Mouse (Mus musculus) brain, embryonic 14.5 days (tissue): ENCODE results near the gene Ly75. TPM values are rescaled to one million over a fixed set of nuclear protein-coding genes. Genes with fewer than 3 reads are reported as not detected.

ENCODE experiments used
- DNase-seq: peaks from one replicate; pipeline ENCODE4 v3.0.0-alpha.2; 2011; ENCODE audit warnings: low read depth
- CTCF ChIP-seq: fragments of 200-500 bp; IDR thresholded peaks from 2 replicates; pipeline ENCODE4 v1.5.1; 2012; ENCODE audit warnings: inconsistent platforms, mild to moderate bottlenecking, moderate library complexity, borderline replicate concordance; ENCODE audit not compliant: insufficient read depth, insufficient read length; ENCODE audit errors: extremely low read depth
- POLR2A ChIP-seq: fragments of 200-500 bp; IDR thresholded peaks from 2 replicates; pipeline ENCODE4 v1.6.1; 2012; ENCODE audit warnings: mild to moderate bottlenecking, inconsistent platforms, borderline replicate concordance; ENCODE audit not compliant: poor library complexity, insufficient read depth, insufficient read length, severe bottlenecking; ENCODE audit errors: extremely low read depth
- polyA plus RNA-seq: library from polyadenylated mRNA; depleted of rRNA; stranded (reverse); fragments of >200 nt; gene quantifications from 2 replicates; pipeline ENCODE4 v1.2.3, GENCODE M21; 2012

Gene Ly75
- polyA plus RNA-seq, 1 experiment, result 0.86 TPM

GRCm38 (mm10) chr2:60298266-60298665, 84.8 kb downstream of the Ly75 start:
- no peak for DNase-seq
- TF ChIP-seq POLR2A (no peak), CTCF (no peak)

GRCm38 (mm10) chr2:60291381-60291780, 91.7 kb downstream of the Ly75 start:
- no peak for TF ChIP-seq CTCF
- DNase-seq, result no peak

GRCm38 (mm10) chr2:60289451-60289850, 93.7 kb downstream of the Ly75 start:
- TF ChIP-seq POLR2A (no peak), CTCF (no peak)
- no peak for DNase-seq

DNA sequence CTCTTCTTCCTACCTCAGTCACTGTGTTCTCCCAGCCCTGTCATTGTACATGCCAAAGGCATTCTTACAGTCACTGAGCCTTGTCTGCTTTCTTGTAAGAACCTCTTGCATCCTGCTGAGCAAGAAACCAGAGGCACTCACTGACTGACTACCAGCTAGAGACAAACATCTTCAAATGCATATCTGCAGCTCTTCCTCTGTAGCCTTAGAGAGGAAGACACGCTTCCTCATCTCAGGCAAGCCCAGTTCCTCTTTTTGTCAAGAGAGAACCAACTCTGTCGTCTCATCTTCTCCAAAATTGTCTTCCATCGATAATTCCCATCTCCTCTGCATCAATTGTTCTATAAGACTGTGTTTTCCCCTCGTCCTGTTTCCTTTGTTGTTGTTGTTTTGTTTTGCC, 94.5 kb downstream of the Ly75 start:
- no peak for DNase-seq
- TF ChIP-seq CTCF (no peak), POLR2A (no peak)

GRCm38 (mm10) chr2:60285107-60285617, 97.9 kb downstream of the Ly75 start:
- DNase-seq, result peak; percentile 14
- TF ChIP-seq CTCF, result no peak
- TF ChIP-seq POLR2A, result no peak

DNA sequence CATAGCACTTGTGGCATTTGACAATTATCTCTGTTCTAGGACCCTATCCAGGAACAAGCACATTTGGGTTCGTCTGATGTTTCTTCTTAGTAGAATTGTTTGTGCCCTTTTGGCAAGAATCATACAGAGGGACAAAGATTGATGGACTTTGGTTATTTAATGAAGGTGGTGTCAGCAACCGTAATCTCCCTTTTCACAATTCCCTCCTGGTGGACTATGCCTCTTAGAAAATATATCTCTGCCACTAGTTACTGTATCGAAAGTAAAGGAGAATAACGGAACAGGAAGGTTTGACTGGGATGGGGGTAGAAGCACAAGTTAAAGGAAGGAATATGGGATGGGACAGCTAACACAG, 98.7 kb downstream of the Ly75 start, which contains the start of gene Cd302:
Cd302 (minus strand) TSS at position 22 of the 355 bp plus-strand sequence.
- no peak for DNase-seq
- TF ChIP-seq CTCF (no peak), POLR2A (no peak)

- peak; percentile 71 for DNase-seq
- TF ChIP-seq POLR2A, result no peak
- no peak for TF ChIP-seq CTCF
These were observed 99.2 kb downstream of the Ly75 start for GRCm38 (mm10) chr2:60283751-60284466.

DNA sequence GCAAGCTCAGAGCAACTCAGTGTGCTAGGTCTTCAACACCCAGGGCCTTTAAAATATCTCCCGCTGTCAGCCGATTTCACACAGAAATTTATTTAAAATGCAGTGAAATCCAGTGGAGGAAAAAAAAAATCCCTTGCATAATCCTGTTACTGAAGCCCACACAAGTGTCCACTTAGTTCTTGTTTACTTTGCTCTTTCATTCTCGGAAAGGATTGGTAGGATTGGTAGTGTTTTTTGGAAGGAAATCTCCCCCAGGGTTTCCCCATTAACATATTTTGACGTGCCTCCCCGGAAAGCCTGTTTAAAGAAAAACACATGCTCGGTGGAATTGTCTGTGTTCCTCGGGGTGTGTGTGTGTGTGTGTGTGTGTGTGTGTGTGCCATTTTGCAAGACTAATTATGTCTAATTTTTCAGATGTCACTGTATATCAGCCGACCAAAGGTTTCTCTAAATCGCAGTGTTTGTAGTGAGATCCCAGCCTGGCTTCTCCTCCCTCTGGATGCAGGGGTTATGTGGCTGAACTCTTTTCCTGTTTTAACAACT, 99.8 kb downstream of the Ly75 start:
- peak; percentile 37 for DNase-seq
- no peak for TF ChIP-seq POLR2A
- TF ChIP-seq CTCF, result no peak

GRCm38 (mm10) chr2:60282625-60283024, 100.5 kb downstream of the Ly75 start:
- no peak for DNase-seq
- no peak for TF ChIP-seq POLR2A
- no peak for TF ChIP-seq CTCF

- TF ChIP-seq POLR2A (no peak), CTCF (no peak)
- no peak for DNase-seq
These were observed 104.5 kb downstream of the Ly75 start for GRCm38 (mm10) chr2:60278627-60279026.

GRCm38 (mm10) chr2:60269856-60270479, 113.1 kb downstream of the Ly75 start:
- no peak for DNase-seq
- TF ChIP-seq POLR2A (no peak), CTCF (no peak)
